Mouse (Mus musculus): ENCODE results near the gene Ppp1ca.

Ppp1ca gene

DNA sequence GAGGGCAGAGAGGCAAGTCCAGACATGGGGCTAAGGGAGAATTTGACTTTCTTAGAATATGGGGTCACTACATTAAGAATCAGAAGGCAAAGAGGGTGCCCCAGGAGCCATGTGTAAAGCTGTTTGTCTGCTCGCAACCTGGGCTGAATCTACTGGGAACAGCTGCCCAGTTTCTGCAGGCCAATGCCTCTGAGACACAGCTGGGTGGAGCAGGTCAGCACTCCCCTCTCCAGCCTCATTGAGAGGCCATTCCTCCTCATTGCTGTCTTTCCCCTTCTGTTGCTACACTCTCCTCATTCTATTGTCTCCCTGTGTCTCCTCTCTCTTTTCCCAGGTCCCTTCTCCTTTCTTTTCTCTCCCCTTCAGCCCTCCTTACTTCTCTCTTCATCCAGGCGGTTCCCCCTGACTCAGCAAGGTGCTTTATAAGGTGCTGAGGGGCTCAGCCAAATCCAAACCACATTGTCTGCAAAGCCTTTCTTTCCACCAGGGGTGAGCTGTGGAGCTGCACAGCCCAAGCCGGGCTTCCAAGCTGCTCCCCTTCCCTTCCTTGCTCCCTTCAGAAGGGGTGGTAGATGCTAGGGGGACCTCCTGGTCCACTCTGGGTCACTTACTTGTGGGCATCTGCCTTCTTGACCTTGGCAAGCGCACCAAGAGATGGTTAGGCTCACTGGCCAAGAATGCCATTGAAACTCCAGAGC lies 20.2 kb downstream of the Ppp1ca start:
- no peak for DNase-seq (ENCODE audit: low spot score in 2 of 2)

DNA sequence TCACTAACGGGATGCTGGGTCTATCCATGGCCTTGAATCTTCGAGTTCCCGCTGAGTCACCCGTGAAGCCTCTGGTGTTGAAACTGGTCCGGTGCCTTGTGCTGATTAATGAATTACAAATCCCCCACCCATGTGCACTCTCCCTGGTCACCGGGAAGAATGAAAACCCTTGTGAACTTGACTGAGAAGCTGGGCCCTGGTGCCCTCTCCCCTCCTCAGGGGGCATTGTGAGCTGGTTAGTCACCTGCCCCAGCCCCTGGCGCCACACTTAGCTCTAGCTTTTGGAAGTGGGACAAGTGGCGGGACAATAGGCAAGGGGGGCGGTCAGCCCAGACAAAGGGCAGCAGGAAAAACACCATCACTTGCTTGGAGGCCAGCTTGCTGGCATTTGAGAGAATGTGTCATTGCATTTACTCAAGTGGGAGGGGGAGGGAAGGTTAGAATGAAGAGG lies 21.7 kb downstream of the Ppp1ca start:
- peak in 1 of 2 experiments; percentile 53 for DNase-seq (ENCODE audit: low spot score in 2 of 2)

- peak in 1 of 2 experiments; percentile 50 for DNase-seq (ENCODE audit: low spot score in 2 of 2)
These were observed 22.4 kb downstream of the Ppp1ca start, which contains the start of the genes Clcf1 and AC109138.7 for GRCm38 (mm10) chr19:4214071-4214770. TSS of gene Clcf1 (plus strand) at chr19:4214238. TSS of gene AC109138.7 (plus strand) at chr19:4214357.

DNA sequence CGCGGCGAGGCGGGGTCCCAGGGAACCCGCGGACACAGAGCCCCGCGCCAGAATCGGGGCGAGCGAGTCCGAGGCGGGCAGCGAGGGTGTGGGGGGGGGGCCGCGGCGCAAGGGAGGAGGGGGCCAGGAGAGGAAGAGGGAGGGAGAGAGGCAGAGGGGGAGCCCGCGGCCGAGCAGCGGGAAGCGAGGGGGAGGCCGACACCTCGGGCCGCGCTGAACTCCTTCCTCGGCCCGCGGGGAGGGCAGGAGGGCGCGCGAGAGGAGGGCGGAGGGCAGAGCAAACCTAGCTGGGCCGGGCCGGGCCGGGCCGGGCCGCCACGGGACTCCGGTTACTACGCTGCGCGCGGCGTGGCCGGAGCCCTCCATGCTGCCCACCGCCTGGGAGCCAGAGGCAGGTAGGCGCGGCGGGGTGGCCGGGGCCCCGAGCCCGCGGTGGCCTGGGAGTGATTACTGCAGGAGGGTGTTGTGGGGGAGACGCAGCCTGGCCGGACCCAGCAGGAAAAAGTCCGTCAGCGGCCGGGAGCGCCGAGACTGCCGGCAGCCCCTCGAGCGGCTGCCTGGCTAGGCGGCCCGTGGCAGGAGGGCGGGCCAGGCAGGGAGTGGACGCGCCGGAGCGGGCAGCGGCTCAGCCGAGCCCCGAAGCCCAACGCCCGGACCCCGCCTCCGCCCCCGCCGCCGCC lies 23.0 kb downstream of the Ppp1ca start:
- no peak for DNase-seq (ENCODE audit: low spot score in 2 of 2)

- DNase-seq (ENCODE audit: low spot score in 2 of 2): no peak
These were observed 23.6 kb downstream of the Ppp1ca start for GRCm38 (mm10) chr19:4215451-4215840.

DNA sequence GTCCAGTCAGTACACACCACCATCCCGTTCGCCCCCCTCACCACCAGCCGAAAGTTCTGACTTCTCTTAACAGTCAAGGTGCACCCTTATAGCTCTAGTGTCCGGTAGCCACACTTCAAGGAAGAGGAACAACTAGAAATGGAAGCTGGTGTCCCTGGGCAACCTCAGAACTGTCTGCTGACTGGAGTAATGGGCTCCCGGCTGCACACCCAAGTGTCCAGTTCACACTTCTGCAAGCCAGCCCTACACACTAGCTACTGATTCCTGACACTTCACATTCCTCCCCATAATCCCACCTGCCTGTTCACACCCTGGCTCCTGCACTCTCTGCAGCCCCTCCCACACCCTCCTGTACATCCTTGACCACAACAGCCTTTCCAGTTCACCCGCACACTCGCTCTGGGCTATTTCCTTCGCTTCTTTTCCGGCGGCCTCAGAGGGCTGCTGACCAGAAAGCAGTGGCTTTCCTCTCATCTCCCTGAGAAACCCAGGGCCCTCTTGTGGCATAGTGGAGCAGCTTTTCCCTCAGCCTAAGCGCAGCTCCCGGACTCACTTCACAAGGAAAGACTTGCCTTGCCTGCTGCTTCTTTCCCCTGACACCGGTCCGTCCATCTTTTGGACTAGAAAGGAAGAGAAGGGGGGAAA lies 24.3 kb downstream of the Ppp1ca start:
- DNase-seq (ENCODE audit: low spot score in 2 of 2): no peak

- no peak for DNase-seq (ENCODE audit: low spot score in 2 of 2)
These were observed 25.3 kb downstream of the Ppp1ca start for GRCm38 (mm10) chr19:4217140-4217539.

DNA sequence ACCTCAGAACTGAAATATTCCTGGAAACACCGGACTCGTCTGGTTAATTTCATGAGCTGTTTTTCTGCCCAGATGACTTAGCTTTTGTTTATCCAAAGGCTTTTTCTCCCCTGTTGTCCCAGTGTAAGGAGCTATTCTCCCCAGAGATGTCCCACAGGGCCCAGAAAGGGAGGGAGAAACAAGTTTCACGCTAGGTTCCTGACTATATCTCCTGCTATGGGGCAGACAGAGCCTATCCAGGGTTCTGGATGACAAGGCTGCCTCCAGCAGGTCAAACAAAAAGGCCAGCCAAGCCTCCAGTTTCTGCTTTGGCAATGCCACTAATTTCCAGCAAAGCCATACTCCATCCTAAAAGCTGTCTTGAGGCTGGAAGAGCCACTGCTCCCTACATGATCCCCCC lies 26.0 kb downstream of the Ppp1ca start:
- no peak for DNase-seq (ENCODE audit: low spot score in 2 of 2)

GRCm38 (mm10) chr19:4218293-4218692 lies 26.4 kb downstream of the Ppp1ca start:
- DNase-seq (ENCODE audit: low spot score in 2 of 2): no peak

DNA sequence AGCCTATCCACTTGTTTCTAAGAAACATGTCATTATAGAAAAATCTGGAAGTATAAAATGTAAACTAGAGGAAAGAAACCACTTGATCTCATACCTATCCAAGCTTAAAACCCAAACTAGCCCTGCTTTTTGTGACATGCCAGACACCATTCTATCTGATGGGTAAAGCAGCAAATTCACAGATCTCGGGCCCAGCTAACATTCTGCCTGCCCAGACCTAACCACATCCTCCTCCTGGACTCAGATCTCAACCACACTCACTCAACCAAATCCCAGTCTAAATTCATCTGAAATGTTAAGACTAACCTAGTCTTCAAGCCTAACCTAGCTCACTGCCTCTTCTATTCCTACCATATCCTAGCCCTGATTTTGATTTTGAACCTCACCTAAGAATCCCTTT lies 26.9 kb downstream of the Ppp1ca start:
- no peak for DNase-seq (ENCODE audit: low spot score in 2 of 2)

DNA sequence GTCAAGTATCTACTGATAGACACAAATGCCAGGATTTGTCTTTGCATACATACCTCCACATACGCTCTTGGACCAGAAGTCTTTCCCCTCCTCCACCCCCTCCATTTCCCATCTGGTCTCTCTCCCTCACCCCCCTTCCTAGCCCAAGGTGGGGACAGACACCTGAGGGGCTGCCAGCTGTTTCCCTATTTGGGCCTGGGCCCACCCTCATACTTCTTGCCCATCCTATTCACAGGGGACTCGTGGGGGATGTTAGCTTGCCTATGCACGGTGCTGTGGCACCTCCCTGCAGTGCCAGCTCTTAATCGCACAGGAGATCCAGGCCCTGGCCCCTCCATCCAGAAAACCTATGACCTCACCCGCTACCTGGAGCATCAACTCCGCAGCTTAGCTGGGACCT lies 28.1 kb downstream of the Ppp1ca start:
- no peak for DNase-seq (ENCODE audit: low spot score in 2 of 2)

- no peak for DNase-seq (ENCODE audit: low spot score in 2 of 2)
These were observed 28.6 kb downstream of the Ppp1ca start for GRCm38 (mm10) chr19:4220416-4220815.

- no peak for DNase-seq (ENCODE audit: low spot score in 2 of 2)
These were observed 29.3 kb downstream of the Ppp1ca start for GRCm38 (mm10) chr19:4220957-4221743.

- no peak for DNase-seq (ENCODE audit: low spot score in 2 of 2)
These were observed 30.3 kb downstream of the Ppp1ca start for GRCm38 (mm10) chr19:4222165-4222564.

DNA sequence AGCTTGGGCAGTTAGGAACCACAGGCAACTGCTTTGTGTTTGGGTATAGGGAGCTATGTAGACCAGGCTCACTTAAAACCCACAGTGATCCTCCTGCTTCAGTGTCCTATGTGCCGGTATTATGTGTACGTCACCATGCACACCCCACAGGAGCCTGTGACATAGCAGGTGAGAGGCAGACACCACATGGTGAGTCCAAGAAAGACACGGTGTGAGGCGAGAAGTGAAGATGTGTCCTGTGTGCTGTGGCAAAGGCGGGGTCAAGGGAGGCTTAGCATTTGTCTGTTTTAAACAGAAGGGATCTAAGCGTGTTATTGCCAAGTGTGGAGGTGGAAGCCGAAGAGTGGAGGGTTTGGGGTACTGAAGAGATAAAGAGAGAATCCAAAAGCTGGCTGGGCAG lies 34.9 kb downstream of the Ppp1ca start:
- no peak for DNase-seq (ENCODE audit: low spot score in 2 of 2)

DNA sequence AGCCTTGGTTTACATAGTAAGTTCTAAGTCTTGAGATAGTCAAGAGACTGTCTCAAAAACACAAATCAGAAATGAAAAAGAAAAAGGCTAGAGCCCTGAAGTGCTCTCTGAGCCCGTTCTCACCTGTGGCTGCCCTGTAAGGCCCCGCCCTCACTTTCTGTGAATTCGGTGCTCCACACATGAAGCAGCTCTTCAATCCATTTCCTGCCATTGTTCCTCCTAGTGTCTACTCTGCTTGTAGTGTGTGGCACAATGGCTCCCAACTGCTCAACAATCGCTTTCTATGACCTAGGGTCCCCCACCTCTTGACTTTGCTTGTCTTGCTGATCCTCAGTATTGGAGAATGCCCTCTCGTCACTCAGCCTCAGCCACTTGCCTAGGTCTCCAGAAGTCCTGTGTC lies 35.6 kb downstream of the Ppp1ca start:
- DNase-seq (ENCODE audit: low spot score in 2 of 2): no peak

DNA sequence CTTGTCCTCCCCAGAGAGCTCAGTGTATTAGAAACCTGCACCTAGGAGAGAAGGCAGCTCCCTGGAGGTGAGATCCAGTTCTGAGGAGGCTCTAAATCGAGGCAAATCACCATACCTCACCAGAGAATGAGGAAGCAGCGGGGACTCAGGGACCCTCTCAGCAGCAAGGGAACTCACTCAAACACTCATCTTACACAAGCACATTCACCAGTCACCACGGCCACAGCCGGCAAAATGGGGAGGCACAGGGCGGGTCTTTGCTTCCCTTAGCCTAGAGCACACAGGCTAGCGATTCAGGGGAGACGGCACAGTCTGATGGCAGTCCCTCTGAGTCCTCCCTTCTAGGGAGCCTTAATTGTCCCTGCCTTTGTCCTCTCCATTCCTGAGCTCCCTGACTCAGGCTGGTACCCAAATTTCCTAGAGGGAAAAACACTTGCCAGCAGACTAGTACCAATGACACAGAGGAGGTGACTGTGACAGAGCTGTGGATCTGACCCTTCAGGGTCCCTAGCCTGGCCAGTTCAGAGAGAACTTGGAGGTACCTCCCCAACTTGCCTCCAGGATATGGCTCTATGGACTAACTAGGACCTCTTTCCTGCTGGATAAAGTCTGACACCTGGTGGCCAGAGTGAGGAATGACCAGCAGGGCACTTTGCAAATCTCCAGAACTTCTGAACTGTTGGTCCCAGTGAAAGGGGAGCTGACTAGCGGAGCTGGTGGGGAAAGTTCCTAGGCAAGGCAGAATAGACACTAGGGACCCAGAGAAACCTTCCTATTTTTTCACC lies 36.2 kb downstream of the Ppp1ca start:
- DNase-seq (ENCODE audit: low spot score in 2 of 2): peak in 1 of 2 experiments; percentile 60

DNA sequence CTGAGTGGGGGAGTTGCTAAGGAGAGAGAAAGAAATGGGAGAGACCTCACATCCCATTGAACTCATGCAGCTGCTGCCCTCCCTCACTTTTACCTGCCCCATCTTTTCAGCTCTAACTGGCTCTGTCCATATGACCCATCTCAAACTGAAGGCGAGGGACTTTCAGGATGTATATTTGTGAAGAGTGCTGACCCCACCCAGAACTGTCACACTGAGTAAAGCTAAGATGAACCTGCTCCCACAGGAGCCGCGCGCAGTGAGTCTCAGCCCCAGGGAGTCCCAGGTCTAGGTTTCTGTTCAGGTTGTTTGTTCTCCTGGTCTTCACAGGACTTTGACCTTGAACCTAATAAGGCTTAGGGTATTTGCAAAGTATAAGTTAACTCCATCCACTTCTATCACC lies 37.0 kb downstream of the Ppp1ca start:
- no peak for DNase-seq (ENCODE audit: low spot score in 2 of 2)

DNA sequence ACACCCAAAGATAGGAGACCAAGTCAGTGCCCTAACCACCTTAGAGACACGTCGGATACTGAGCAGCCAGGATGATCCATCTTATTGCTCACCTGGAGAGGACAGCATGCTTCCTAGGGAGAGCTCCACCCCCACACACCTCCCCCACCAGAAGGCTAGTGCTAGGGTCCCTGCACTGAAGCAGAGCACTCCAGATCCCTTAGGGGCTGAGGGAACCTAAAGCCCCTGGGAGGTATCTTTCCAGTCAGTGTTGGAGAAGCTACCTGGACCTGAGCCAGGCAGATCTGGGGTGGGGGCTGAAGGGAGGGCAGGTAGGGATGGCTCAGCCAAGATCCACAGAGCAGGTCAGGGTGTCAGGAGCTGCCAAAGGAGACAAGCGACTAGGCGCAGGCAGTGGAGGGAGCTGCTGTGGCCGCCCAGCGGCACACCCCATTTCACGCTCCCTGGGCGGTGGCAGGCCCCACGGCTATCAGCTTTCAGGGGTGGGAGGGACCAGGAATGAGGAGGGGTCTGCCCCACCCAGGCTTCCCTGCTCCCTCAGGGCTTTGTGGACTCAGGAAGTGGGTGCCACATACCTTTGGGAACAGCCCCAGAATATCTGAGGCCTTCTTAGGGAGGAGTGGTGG lies 37.7 kb downstream of the Ppp1ca start:
- no peak for DNase-seq (ENCODE audit: low spot score in 2 of 2)

GRCm38 (mm10) chr19:4230415-4230814 lies 38.5 kb downstream of the Ppp1ca start:
- DNase-seq (ENCODE audit: low spot score in 2 of 2): no peak

All from urinary bladder, adult 18-20 months (tissue).